Mouse (Mus musculus): ENCODE data around the gene Olfm2.

GRCm38 (mm10) chr9:20644360-20645081 is 101.6 kb downstream of the Olfm2 start, which contains the start of gene Fbxl12:
- no peak for TF ChIP-seq MAX (IDR thresholded peaks at IDR 0.05; ENCODE audit: low read depth)
- no peak for TF ChIP-seq MYOG (IDR thresholded peaks at IDR 0.05; ENCODE audit: control insufficient read depth in 1 of 3, insufficient read depth in 1 of 3, insufficient read length in 2 of 3, low read depth in 2 of 3)

Measured in myocyte (in vitro differentiated cells).